Mouse (Mus musculus) CD4-positive helper T cell, adult 2 months (primary cell): ENCODE measurements around the gene Ctnnd1.

Source experiments
- DNase-seq: peaks from one replicate; pipeline ENCODE4 v3.0.0-alpha.2; 2012; ENCODE audit warnings: low read depth, missing footprints, low spot score

Gene Ctnnd1

GRCm38 (mm10) chr2:84647051-84647568 lies 3.5 kb downstream of the Ctnnd1 start:
- DNase-seq: no peak

GRCm38 (mm10) chr2:84646138-84646537 lies 4.4 kb downstream of the Ctnnd1 start:
- DNase-seq: no peak

- DNase-seq: no peak
Observed at GRCm38 (mm10) chr2:84640833-84641232, 9.7 kb downstream of the Ctnnd1 start.

GRCm38 (mm10) chr2:84638428-84639220 lies 11.9 kb downstream of the Ctnnd1 start:
- DNase-seq: no peak

GRCm38 (mm10) chr2:84637452-84638165 lies 13.0 kb downstream of the Ctnnd1 start:
- no peak for DNase-seq

- no peak for DNase-seq
Observed at GRCm38 (mm10) chr2:84636231-84636741, 14.3 kb downstream of the Ctnnd1 start.

- DNase-seq: no peak
Observed at GRCm38 (mm10) chr2:84635611-84636010, 15.0 kb downstream of the Ctnnd1 start.

- no peak for DNase-seq
Observed at GRCm38 (mm10) chr2:84634934-84635482, 15.6 kb downstream of the Ctnnd1 start.

GRCm38 (mm10) chr2:84634006-84634405 lies 16.6 kb downstream of the Ctnnd1 start:
- no peak for DNase-seq

- DNase-seq: peak; percentile 32
Observed at GRCm38 (mm10) chr2:84632999-84633398, 17.6 kb downstream of the Ctnnd1 start.

- no peak for DNase-seq
Observed at GRCm38 (mm10) chr2:84632001-84632400, 18.6 kb downstream of the Ctnnd1 start.

- DNase-seq: no peak
Observed at GRCm38 (mm10) chr2:84627036-84627435, 23.5 kb downstream of the Ctnnd1 start.

GRCm38 (mm10) chr2:84626366-84626975 lies 24.1 kb downstream of the Ctnnd1 start:
- DNase-seq: no peak

GRCm38 (mm10) chr2:84624201-84624600 lies 26.4 kb downstream of the Ctnnd1 start:
- DNase-seq: no peak

- no peak for DNase-seq
Observed at GRCm38 (mm10) chr2:84623428-84624119, 27.0 kb downstream of the Ctnnd1 start.

GRCm38 (mm10) chr2:84622668-84623067 lies 27.9 kb downstream of the Ctnnd1 start:
- DNase-seq: no peak

GRCm38 (mm10) chr2:84619646-84620340 lies 30.8 kb downstream of the Ctnnd1 start:
- no peak for DNase-seq

GRCm38 (mm10) chr2:84618914-84619313 lies 31.7 kb downstream of the Ctnnd1 start:
- no peak for DNase-seq

GRCm38 (mm10) chr2:84617637-84618515 lies 32.7 kb downstream of the Ctnnd1 start:
- peak; percentile 67 for DNase-seq
